ENCODE assay signal across 13 mouse cellular contexts in the genomic region with DNA sequence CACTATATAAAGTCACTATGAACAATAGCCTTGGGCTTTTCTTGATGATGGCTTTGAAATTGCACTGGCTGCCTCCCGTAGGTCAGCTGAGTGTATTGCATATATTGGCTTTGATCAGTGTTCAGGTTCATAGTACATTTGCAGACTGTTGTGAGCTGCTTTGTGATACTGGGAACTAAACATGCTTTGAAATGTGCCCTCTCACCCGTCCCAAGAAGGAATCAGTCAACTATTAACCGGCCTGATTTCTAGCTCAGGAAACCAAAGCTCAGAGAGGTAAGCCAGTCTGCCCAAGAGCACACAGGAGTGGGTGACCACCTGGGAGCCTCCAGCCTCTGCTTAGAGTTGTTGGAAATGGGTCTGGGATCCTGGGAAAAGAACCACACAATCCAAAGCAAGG. TPM values are rescaled to one million over a fixed set of nuclear protein-coding genes. Genes with fewer than 3 reads are reported as not detected.
A peak's percentile ranks its signal among the peaks of the same experiment; 100 is the strongest.
DNase-seq lines count a peak whose midpoint lies in the region; ATAC-seq and TF ChIP-seq lines count a peak whose summit lies in the region.
"Had no signal": no experiment of that assay in that cellular context is flagged by ENCODE, and none has a peak within 500 bp of the region (broad histone marks: within the 10 kb centered on the region; RNA-seq: fewer than 3 reads in every experiment).

No protein-coding gene starts in this region.

- ATAC-seq in hindbrain, embryonic 11.5 days (ENCODE audit: low FRiP score): no peak
- 0 out of 2 replicates have a peak, but pooled peaks have one; percentile 34 for ATAC-seq in liver, embryonic 13.5 days (ENCODE audit: low read depth)
- ATAC-seq in liver, embryonic 12.5 days: no peak
- ATAC-seq in hindbrain, embryonic 15.5 days (ENCODE audit: low FRiP score, low read depth): no peak
- no peak for ATAC-seq in midbrain, postnatal 0 days (ENCODE audit: low FRiP score)

- H3K4me3 ChIP-seq in hindbrain, embryonic 10.5 days: no peak overlapping the region
- H3K4me3 ChIP-seq in hindbrain, embryonic 11.5 days (ENCODE audit: low read depth, low read length): no peak overlapping the region
- H3K4me3 ChIP-seq in liver, embryonic 13.5 days (replicated peaks): no peak overlapping the region
- no peak overlapping the region for H3K4me3 ChIP-seq in liver, embryonic 12.5 days
- H3K4me3 ChIP-seq in hindbrain, embryonic 15.5 days: no peak overlapping the region
- no peak overlapping the region for H3K4me3 ChIP-seq in midbrain, postnatal 0 days (ENCODE audit: low read depth, low read length)

- 82% methylated on average over 3 of the region's 3 CpGs for WGBS in hindbrain, embryonic 10.5 days
- 75% methylated on average over 3 of the region's 3 CpGs for WGBS in hindbrain, embryonic 11.5 days
- WGBS in liver, embryonic 13.5 days (ENCODE audit: insufficient replicate concordance): 49% methylated on average over 3 of the region's 3 CpGs
- WGBS in liver, embryonic 12.5 days (ENCODE audit: insufficient replicate concordance): 67% methylated on average over 3 of the region's 3 CpGs
- WGBS in hindbrain, embryonic 15.5 days: 57% methylated on average over 3 of the region's 3 CpGs
- WGBS in midbrain, postnatal 0 days: 59% methylated on average over 3 of the region's 3 CpGs

- 0 out of 2 replicates have a peak overlapping the region, but pooled peaks have one; percentile 72 for H3K27ac ChIP-seq in hindbrain, embryonic 10.5 days
- H3K27ac ChIP-seq in hindbrain, embryonic 11.5 days (ENCODE audit: low read depth, low read length): no peak overlapping the region
- peak overlapping the region; percentile 21; the same call in 1 of the 2 replicates for H3K27ac ChIP-seq in liver, embryonic 13.5 days
- H3K27ac ChIP-seq in liver, embryonic 12.5 days: no peak overlapping the region
- H3K27ac ChIP-seq in hindbrain, embryonic 15.5 days (replicated peaks): 0 out of 2 replicates have a peak overlapping the region, but pooled peaks have one; percentile 87
- H3K27ac ChIP-seq in midbrain, postnatal 0 days (ENCODE audit: low read depth, low read length): peak overlapping the region; percentile 19; the same call in 1 of the 2 replicates

- H3K27me3 ChIP-seq in hindbrain, embryonic 10.5 days (ENCODE audit: insufficient read depth, poor library complexity, severe bottlenecking): no peaks in the 10 kb centered on the region
- H3K27me3 ChIP-seq in hindbrain, embryonic 11.5 days (ENCODE audit: control insufficient read depth, insufficient read depth, low read length): no peaks in the 10 kb centered on the region
- peaks cover 36% of the 10 kb centered on the region for H3K27me3 ChIP-seq in liver, embryonic 13.5 days
- H3K27me3 ChIP-seq in liver, embryonic 12.5 days (replicated peaks): peaks cover 52% of the 10 kb centered on the region
- H3K27me3 ChIP-seq in hindbrain, embryonic 15.5 days: no peaks in the 10 kb centered on the region
- no peaks in the 10 kb centered on the region for H3K27me3 ChIP-seq in midbrain, postnatal 0 days (ENCODE audit: insufficient read depth, low read length)

- H3K4me1 ChIP-seq in hindbrain, embryonic 10.5 days (replicated peaks): peaks cover 23% of the 10 kb centered on the region
- peaks cover 10% of the 10 kb centered on the region; the same call in 1 of the 2 replicates for H3K4me1 ChIP-seq in hindbrain, embryonic 11.5 days (replicated peaks; ENCODE audit: control insufficient read depth, insufficient read depth, low read length)
- H3K4me1 ChIP-seq in liver, embryonic 13.5 days (replicated peaks): peaks cover 48% of the 10 kb centered on the region
- peaks cover 34% of the 10 kb centered on the region for H3K4me1 ChIP-seq in liver, embryonic 12.5 days
- H3K4me1 ChIP-seq in hindbrain, embryonic 15.5 days (replicated peaks): peaks cover 26% of the 10 kb centered on the region
- H3K4me1 ChIP-seq in midbrain, postnatal 0 days (ENCODE audit: insufficient read depth, low read length): peaks cover 14% of the 10 kb centered on the region; the same call in 1 of the 2 replicates

- no peaks in the 10 kb centered on the region for H3K36me3 ChIP-seq in hindbrain, embryonic 10.5 days
- no peaks in the 10 kb centered on the region for H3K36me3 ChIP-seq in hindbrain, embryonic 11.5 days (ENCODE audit: control insufficient read depth, insufficient read depth, low read length)
- H3K36me3 ChIP-seq in liver, embryonic 13.5 days: no peaks in the 10 kb centered on the region
- no peaks in the 10 kb centered on the region for H3K36me3 ChIP-seq in liver, embryonic 12.5 days
- H3K36me3 ChIP-seq in hindbrain, embryonic 15.5 days: no peaks in the 10 kb centered on the region
- H3K36me3 ChIP-seq in midbrain, postnatal 0 days (ENCODE audit: insufficient read depth, low read length): no peaks in the 10 kb centered on the region

- no peak overlapping the region for H3K4me2 ChIP-seq in hindbrain, embryonic 11.5 days (replicated peaks; ENCODE audit: low read depth, low read length)
- no peak overlapping the region for H3K4me2 ChIP-seq in liver, embryonic 13.5 days
- no peak overlapping the region for H3K4me2 ChIP-seq in liver, embryonic 12.5 days
- no peak overlapping the region for H3K4me2 ChIP-seq in hindbrain, embryonic 15.5 days
- no peak overlapping the region for H3K4me2 ChIP-seq in midbrain, postnatal 0 days (ENCODE audit: low read depth, low read length, poor library complexity, severe bottlenecking)

- no peak for DNase-seq in hindbrain, embryonic 10.5 days (ENCODE audit: low spot score)
- DNase-seq in hindbrain, embryonic 11.5 days (ENCODE audit: low spot score): no peak
- no peak for DNase-seq in liver, embryonic 13.5 days
- DNase-seq in midbrain, postnatal 0 days (ENCODE audit: low spot score): peak; percentile 31
- DNase-seq in lung, adult 18-20 months: no peak
- DNase-seq in B cell, adult 2 months: no peak
- DNase-seq: cerebellum, postnatal 25 days; heart, postnatal 14 days; right cerebral cortex, postnatal 14 days; thymus, adult 18-20 months had no signal

- H3K9me3 ChIP-seq in hindbrain, embryonic 10.5 days: no peaks in the 10 kb centered on the region
- H3K9me3 ChIP-seq in hindbrain, embryonic 11.5 days (ENCODE audit: control insufficient read depth, low read length): no peaks in the 10 kb centered on the region
- H3K9me3 ChIP-seq in liver, embryonic 13.5 days (replicated peaks): no peaks in the 10 kb centered on the region
- H3K9me3 ChIP-seq in liver, embryonic 12.5 days (replicated peaks): no peaks in the 10 kb centered on the region
- H3K9me3 ChIP-seq in hindbrain, embryonic 15.5 days: no peaks in the 10 kb centered on the region
- H3K9me3 ChIP-seq in midbrain, postnatal 0 days (ENCODE audit: low read length): no peaks in the 10 kb centered on the region

- peak; percentile 37 for TF ChIP-seq CTCF in midbrain, postnatal 0 days (IDR thresholded peaks at IDR 0.05)

- no peak overlapping the region for H3K9ac ChIP-seq in hindbrain, embryonic 11.5 days (ENCODE audit: low read depth, low read length)
- no peak overlapping the region for H3K9ac ChIP-seq in liver, embryonic 13.5 days
- no peak overlapping the region for H3K9ac ChIP-seq in liver, embryonic 12.5 days
- H3K9ac ChIP-seq in hindbrain, embryonic 15.5 days: no peak overlapping the region
- no peak overlapping the region for H3K9ac ChIP-seq in midbrain, postnatal 0 days (replicated peaks; ENCODE audit: low read length, poor library complexity, severe bottlenecking)

RNA-seq across cellular contexts. Expression of gene Hdac11, which starts 11.4 kb away (rescaled TPM):
- 12.3 and 15.6 TPM in 2 replicates for polyA plus RNA-seq in hindbrain, embryonic 10.5 days (2016; fragmentation: Nextera tagmentation; extraction: Ambion mirVana)
- 13.2 and 14.5 TPM in 2 replicates for polyA plus RNA-seq in hindbrain, embryonic 11.5 days (2014; fragmentation: Nextera tagmentation; extraction: Ambion mirVana)
- 5.6 and 6.0 TPM in 2 replicates for polyA plus RNA-seq in liver, embryonic 13.5 days (2015; fragmentation: Nextera tagmentation; extraction: Ambion mirVana)
- polyA plus RNA-seq in liver, embryonic 12.5 days (2016; fragmentation: Nextera tagmentation; extraction: Ambion mirVana): 6.0 and 7.5 TPM in 2 replicates
- 43.4 and 44.4 TPM in 2 replicates for polyA plus RNA-seq in hindbrain, embryonic 15.5 days (2015; fragmentation: Nextera tagmentation; extraction: Ambion mirVana)
- total RNA-seq in midbrain, postnatal 0 days (2014; rRNA removed): 104 and 121 TPM in 2 replicates
- polyA plus RNA-seq in midbrain, postnatal 0 days (2015; fragmentation: Nextera tagmentation; extraction: Ambion mirVana): 55.2 and 59.1 TPM in 2 replicates

RNA-seq across cellular contexts. Expression of gene Nup210, which starts 28.4 kb away (rescaled TPM):
- 24.0 and 28.8 TPM in 2 replicates for polyA plus RNA-seq in hindbrain, embryonic 10.5 days (2016; fragmentation: Nextera tagmentation; extraction: Ambion mirVana)
- polyA plus RNA-seq in hindbrain, embryonic 11.5 days (2014; fragmentation: Nextera tagmentation; extraction: Ambion mirVana): 11.9 and 12.3 TPM in 2 replicates
- polyA plus RNA-seq in liver, embryonic 13.5 days (2015; fragmentation: Nextera tagmentation; extraction: Ambion mirVana): 28.5 and 34.3 TPM in 2 replicates
- polyA plus RNA-seq in liver, embryonic 12.5 days (2016; fragmentation: Nextera tagmentation; extraction: Ambion mirVana): 54.0 and 55.6 TPM in 2 replicates
- 17.0 and 21.2 TPM in 2 replicates for polyA plus RNA-seq in hindbrain, embryonic 15.5 days (2015; fragmentation: Nextera tagmentation; extraction: Ambion mirVana)
- total RNA-seq in midbrain, postnatal 0 days (2014; rRNA removed): 58.3 and 67.8 TPM in 2 replicates
- 16.2 and 17.2 TPM in 2 replicates for polyA plus RNA-seq in midbrain, postnatal 0 days (2015; fragmentation: Nextera tagmentation; extraction: Ambion mirVana)
- polyA plus RNA-seq: C2C12 had no signal

Comparison
In these comparisons a context has a peak if more than half of its experiments do, and no peak if none do; other contexts are left out.
1. H3K27ac ChIP-seq: peak in hindbrain, embryonic 10.5 days (single experiment), liver, embryonic 13.5 days (single experiment), hindbrain, embryonic 15.5 days (single experiment) and midbrain, postnatal 0 days (single experiment); none in hindbrain, embryonic 11.5 days (single experiment) and liver, embryonic 12.5 days (single experiment).